Mouse (Mus musculus) embryonic facial prominence, embryonic 15.5 days (tissue): ENCODE measurements at regions not wholly inside any gene's neighbourhood (a gene's known extent, or its start where the extent isn't known, plus 50 kb on each side); places are given as distances from the start of the nearest gene placed in this dataset.
A peak's percentile ranks its signal among the peaks of the same experiment; 100 is the strongest.
"Not testable (repeated sequence)": the region's sequence is repeated elsewhere in the genome, so short reads cannot be mapped to it uniquely, and the experiment has no call there.

Experiments used
- ATAC-seq: fragments of 200-750 bp; cut with Nextera tagmentation; 2 replicates; pipeline ENCODE4 v1.8.0; 2017; ENCODE audit warnings: low read depth, moderate TSS enrichment; ENCODE audit not compliant: insufficient number of reproducible peaks, low FRiP score, low TSS enrichment
- H3K27ac ChIP-seq: fragments of 300-500 bp; sonication (generic); replicated peaks from 2 replicates; pipeline ENCODE4 v1.5.1; 2015; ENCODE audit warnings: mild to moderate bottlenecking, inconsistent platforms
- H3K27me3 ChIP-seq: fragments of 300-500 bp; sonication (generic); 2 replicates; pipeline ENCODE4 v1.6.1; 2015; ENCODE audit warnings: inconsistent platforms
- H3K36me3 ChIP-seq: fragments of 300-500 bp; sonication (generic); 2 replicates; pipeline ENCODE4 v1.6.1; 2015; ENCODE audit warnings: mild to moderate bottlenecking, inconsistent platforms
- H3K4me1 ChIP-seq: fragments of 300-500 bp; sonication (generic); 2 replicates; pipeline ENCODE4 v1.6.1; 2015; ENCODE audit warnings: inconsistent platforms
- H3K4me2 ChIP-seq: fragments of 300-500 bp; sonication (generic); replicated peaks from 2 replicates; pipeline ENCODE4 v1.6.1; 2015; ENCODE audit warnings: mild to moderate bottlenecking, inconsistent platforms
- H3K4me3 ChIP-seq: fragments of 300-500 bp; sonication (generic); replicated peaks from 2 replicates; pipeline ENCODE4 v1.5.1; 2015; ENCODE audit warnings: mild to moderate bottlenecking, inconsistent platforms
- H3K9ac ChIP-seq: fragments of 300-500 bp; sonication (generic); 2 replicates; pipeline ENCODE4 v1.6.1; 2015; ENCODE audit warnings: inconsistent platforms
- H3K9me3 ChIP-seq: fragments of 300-500 bp; sonication (generic); replicated peaks from 2 replicates; pipeline ENCODE4 v1.6.1; 2016; ENCODE audit warnings: inconsistent platforms
- WGBS: fragments of 180-500 bp; shearing (Covaris S2); methylation state at CpG from one replicate; pipeline ENCODE4 v1.1.7; 2015; 5-methylcytosine and 5-hydroxymethylcytosine counted together

DNA sequence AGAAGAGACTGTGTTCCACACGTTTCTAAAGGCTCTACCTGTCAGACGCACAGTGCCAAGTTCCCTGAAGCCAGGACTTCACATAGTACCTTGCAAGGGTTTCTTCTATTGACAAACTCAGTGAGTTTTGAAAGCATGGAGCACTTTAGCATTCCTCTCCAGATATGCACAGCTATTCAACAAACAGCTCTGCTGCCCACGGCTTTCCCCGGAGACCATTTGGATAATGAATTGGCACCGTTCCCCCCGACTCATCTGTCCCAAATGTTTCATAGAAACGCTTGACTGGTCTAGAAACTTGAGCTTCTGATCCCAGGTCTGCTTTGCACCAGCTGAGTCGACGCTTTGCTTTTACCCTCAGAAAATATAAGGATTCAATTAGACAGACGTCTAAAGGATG, 162.2 kb upstream of the St6galnac5 start:
- no peaks in the 10 kb centered on the region for H3K36me3 ChIP-seq
- WGBS = 41% methylated on average over 10 of the region's 10 CpGs

DNA sequence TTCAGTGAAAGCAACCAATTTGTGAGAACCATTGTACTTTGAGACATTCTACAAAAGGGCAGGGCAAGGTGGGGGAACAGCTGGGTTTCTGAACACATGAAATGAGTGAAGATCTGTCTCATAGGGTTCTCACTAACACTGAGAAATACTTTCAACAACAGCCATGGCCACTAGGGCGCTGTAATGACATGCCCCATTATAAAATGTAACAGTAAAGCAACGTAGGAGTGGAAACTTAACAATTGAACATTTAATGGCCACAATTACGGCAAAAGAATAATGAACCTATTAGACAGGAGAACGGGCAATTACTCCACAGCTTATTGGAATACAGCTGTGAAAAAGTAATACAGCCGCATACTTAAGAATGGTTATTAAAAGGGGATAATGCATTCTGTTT, 158.9 kb upstream of the St6galnac5 start:
- no peak for ATAC-seq
- Histone ChIP-seq H3K9me3 (no peaks in the 10 kb centered on the region), H3K27me3 (no peaks in the 10 kb centered on the region), H3K4me3 (no peak overlapping the region), H3K4me1 (no peaks in the 10 kb centered on the region), H3K9ac (no peak overlapping the region), H3K27ac (no peak overlapping the region), H3K36me3 (no peaks in the 10 kb centered on the region), H3K4me2 (no peak overlapping the region)
- WGBS = 84% methylated on average over 5 of the region's 5 CpGs

More for the DNA sequence above, 162.2 kb upstream of the St6galnac5 start:
- ATAC-seq = no peak
- Histone ChIP-seq H3K27ac (no peak overlapping the region), H3K4me3 (no peak overlapping the region), H3K9ac (no peak overlapping the region), H3K27me3 (no peaks in the 10 kb centered on the region), H3K4me1 (no peaks in the 10 kb centered on the region), H3K4me2 (no peak overlapping the region), H3K9me3 (no peaks in the 10 kb centered on the region)

DNA sequence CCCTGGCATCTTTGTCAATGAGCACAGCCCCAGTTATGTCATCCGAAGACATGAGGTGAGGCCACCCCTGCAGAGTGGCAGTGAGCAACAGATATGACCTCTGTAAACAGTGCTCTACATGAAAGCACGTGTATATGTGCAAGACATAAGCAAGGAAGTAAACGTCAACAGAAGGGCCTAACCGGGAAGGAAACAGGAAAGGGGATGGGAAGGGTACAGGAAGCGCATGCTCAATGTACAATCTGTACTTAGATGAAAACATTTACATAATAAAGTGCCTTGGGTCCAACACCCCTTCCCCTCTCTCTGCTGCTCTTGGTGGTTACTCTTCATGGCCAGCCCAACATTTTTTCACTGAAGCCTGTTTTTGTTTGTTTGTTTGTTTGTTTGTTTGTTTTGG, 143.3 kb upstream of the St6galnac5 start:
- ATAC-seq = no peak
- H3K9me3 ChIP-seq = no peaks in the 10 kb centered on the region
- no peaks in the 10 kb centered on the region for H3K36me3 ChIP-seq
- H3K4me3 ChIP-seq = no peak overlapping the region
- 81% methylated on average over 5 of the region's 5 CpGs for WGBS
- H3K27me3 ChIP-seq = no peaks in the 10 kb centered on the region
- H3K4me1 ChIP-seq = no peaks in the 10 kb centered on the region
- no peak overlapping the region for H3K4me2 ChIP-seq
- no peak overlapping the region for H3K27ac ChIP-seq
- no peak overlapping the region for H3K9ac ChIP-seq

DNA sequence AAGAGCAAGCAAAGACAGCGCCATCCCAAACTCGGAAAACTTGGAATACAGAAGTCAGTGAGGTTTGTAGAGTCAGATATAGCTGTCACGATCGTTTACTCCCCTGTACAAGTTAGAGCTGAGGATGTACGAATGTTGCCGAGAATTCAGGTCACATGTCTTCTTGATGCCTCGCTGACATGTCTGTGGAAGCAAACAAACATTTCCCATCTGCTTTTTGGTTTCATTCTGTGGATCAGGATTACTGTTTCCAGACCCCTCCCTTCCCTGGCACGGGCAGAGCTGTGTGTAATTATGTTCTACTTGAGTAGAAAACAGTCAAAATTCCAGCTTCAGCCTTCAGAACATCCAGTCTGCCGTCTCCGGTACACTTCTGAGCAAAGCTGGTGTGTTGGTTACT, 139.9 kb upstream of the St6galnac5 start:
- no peaks in the 10 kb centered on the region for H3K9me3 ChIP-seq
- no peak overlapping the region for H3K9ac ChIP-seq
- H3K27me3 ChIP-seq = no peaks in the 10 kb centered on the region
- 60% methylated on average over 10 of the region's 10 CpGs for WGBS
- peak; percentile 19; the same call in 1 of the 2 replicates for ATAC-seq
- H3K4me1 ChIP-seq = no peaks in the 10 kb centered on the region
- no peak overlapping the region for H3K27ac ChIP-seq
- H3K4me2 ChIP-seq = peak overlapping the region; percentile 13; the same call in 1 of the 2 replicates
- H3K4me3 ChIP-seq = no peak overlapping the region
- H3K36me3 ChIP-seq = no peaks in the 10 kb centered on the region

DNA sequence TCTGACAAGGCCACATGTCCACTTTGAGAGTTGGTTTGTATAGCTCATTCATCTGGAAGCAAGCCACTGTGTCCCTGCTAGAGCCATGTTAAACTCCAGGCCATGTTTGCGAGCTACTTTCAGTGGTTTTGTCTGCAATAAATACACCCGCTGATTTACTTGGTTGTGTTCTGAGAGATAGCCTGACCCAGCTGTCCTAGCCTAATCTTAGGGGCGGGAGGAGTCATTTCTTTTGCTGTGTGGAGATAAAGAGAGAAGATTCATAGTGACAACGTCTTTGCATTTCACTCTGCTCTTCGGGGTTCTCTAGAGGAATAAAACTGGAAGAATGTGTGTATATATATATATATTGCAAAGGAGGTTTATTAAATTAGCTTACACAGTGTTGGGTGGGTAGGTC, 137.1 kb upstream of the St6galnac5 start:
- ATAC-seq = no peak
- Histone ChIP-seq H3K4me2 (no peak overlapping the region), H3K9ac (no peak overlapping the region), H3K9me3 (no peaks in the 10 kb centered on the region), H3K27ac (no peak overlapping the region), H3K27me3 (no peaks in the 10 kb centered on the region), H3K4me3 (no peak overlapping the region), H3K4me1 (no peaks in the 10 kb centered on the region), H3K36me3 (no peaks in the 10 kb centered on the region)
- 86% methylated on average over 5 of the region's 5 CpGs for WGBS

DNA sequence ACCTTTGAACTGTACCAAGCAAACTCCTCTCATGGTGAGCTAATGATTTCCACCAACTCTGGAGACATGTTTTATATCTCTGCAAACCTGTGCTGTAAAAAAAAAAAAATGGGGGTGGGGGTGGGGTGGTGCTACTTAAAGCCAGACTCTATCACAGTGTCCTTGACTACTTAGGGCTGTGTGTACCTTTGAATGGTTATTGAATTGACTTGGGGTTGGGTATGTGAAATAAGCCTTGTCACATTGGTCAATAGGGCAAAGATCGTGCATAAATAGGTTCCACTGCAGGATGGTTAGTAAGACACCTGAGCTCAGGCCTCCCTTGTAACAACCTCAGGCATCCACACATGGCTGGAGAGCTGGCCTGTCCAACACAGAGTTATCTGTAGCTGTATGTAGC, 136.6 kb upstream of the St6galnac5 start:
- Histone ChIP-seq H3K4me3 (no peak overlapping the region), H3K4me2 (no peak overlapping the region), H3K9me3 (no peaks in the 10 kb centered on the region), H3K27ac (no peak overlapping the region), H3K9ac (no peak overlapping the region), H3K27me3 (no peaks in the 10 kb centered on the region), H3K36me3 (no peaks in the 10 kb centered on the region), H3K4me1 (no peaks in the 10 kb centered on the region)
- 96% methylated on average over 1 of the region's 1 CpGs for WGBS
- ATAC-seq = no peak

DNA sequence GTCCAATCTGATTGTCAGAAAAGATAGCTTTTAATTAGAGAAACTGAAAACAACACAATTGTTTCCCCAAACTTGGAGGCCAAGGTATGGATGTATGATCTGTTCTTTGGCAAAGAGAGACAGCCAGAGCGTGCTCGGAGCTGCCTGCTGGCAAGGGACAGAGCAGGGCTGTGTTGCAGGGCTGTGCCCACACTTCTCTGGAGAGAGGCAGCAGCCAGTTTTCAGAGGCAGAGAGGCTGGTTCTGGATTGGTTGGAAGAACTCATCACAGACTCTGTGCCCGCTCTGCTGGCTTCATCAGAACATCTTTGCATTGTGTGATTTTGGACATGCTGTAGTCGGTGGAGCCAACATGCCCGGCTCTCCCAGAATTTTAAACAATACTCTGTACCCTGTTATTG, 123.5 kb upstream of the St6galnac5 start:
- no peaks in the 10 kb centered on the region for H3K9me3 ChIP-seq
- no peak overlapping the region for H3K4me3 ChIP-seq
- no peaks in the 10 kb centered on the region for H3K4me1 ChIP-seq
- no peak overlapping the region for H3K4me2 ChIP-seq
- H3K27me3 ChIP-seq = no peaks in the 10 kb centered on the region
- WGBS = 85% methylated on average over 5 of the region's 5 CpGs
- ATAC-seq = no peak
- H3K36me3 ChIP-seq = no peaks in the 10 kb centered on the region
- H3K9ac ChIP-seq = no peak overlapping the region
- H3K27ac ChIP-seq = no peak overlapping the region

DNA sequence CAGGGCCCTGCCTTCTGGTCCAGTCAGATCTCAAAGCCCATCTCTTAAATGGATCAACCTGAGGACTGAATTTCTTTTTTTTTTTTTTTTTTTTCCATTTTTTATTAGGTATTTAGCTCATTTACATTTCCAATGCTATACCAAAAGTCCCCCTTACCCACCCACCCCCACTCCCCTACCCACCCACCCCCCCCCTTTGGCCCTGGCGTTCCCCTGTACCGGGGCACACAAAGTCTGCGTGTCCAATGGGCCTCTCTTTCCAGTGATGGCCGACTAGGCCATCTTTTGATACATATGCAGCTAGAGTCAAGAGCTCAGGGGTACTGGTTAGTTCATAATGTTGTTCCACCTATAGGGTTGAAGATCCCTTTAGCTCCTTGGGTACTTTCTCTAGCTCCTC, 108.5 kb upstream of the St6galnac5 start:
- H3K27me3 ChIP-seq, H3K4me3 ChIP-seq, H3K4me1 ChIP-seq, H3K4me2 ChIP-seq, ATAC-seq, H3K9ac ChIP-seq, H3K36me3 ChIP-seq, H3K9me3 ChIP-seq, H3K27ac ChIP-seq: not testable (repeated sequence)
- WGBS = 90% methylated on average over 4 of the region's 4 CpGs

DNA sequence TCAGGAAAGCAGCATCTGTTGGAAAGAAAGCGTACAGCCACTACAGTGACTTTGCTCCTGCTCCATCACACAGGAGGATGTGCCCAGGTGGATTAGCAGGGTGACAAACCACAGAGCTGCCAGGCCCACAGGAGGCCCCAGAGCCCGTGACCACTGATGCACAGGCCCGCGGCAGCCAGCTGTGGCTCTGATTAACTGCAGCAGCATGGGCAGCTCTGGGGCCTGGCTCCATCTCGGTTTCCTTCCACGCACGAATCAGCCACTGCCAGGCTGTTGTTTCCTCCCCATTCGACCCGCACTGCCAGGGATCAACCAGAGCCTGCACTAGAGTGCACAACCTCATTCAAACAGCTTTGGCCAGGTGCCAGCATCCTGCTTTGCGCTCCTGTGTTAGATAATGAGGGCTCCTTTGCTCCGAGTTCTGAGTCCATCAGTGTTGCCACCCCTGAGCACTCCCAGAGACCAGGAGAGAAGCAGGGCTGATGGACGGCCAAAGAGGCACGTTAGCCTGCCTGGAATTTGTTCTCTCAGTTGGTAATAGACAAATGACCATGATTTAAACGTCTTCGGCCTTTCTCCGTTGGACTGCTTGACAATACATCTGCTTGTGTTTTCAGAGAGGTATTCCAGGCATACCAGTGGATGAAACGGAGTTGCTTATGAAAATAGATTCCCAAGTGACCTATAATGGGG, 103.2 kb upstream of the St6galnac5 start:
- Histone ChIP-seq H3K27me3 (no peaks in the 10 kb centered on the region), H3K4me3 (peak overlapping the region; percentile 0; the same call in 1 of the 2 replicates), H3K9ac (no peak overlapping the region), H3K9me3 (no peaks in the 10 kb centered on the region), H3K4me1 (peaks cover 12% of the 10 kb centered on the region), H3K27ac (no peak overlapping the region), H3K4me2 (peak overlapping the region; percentile 39), H3K36me3 (no peaks in the 10 kb centered on the region)
- peak; percentile 26; the same call in 1 of the 2 replicates for ATAC-seq
- 22% methylated on average over 17 of the region's 17 CpGs for WGBS

DNA sequence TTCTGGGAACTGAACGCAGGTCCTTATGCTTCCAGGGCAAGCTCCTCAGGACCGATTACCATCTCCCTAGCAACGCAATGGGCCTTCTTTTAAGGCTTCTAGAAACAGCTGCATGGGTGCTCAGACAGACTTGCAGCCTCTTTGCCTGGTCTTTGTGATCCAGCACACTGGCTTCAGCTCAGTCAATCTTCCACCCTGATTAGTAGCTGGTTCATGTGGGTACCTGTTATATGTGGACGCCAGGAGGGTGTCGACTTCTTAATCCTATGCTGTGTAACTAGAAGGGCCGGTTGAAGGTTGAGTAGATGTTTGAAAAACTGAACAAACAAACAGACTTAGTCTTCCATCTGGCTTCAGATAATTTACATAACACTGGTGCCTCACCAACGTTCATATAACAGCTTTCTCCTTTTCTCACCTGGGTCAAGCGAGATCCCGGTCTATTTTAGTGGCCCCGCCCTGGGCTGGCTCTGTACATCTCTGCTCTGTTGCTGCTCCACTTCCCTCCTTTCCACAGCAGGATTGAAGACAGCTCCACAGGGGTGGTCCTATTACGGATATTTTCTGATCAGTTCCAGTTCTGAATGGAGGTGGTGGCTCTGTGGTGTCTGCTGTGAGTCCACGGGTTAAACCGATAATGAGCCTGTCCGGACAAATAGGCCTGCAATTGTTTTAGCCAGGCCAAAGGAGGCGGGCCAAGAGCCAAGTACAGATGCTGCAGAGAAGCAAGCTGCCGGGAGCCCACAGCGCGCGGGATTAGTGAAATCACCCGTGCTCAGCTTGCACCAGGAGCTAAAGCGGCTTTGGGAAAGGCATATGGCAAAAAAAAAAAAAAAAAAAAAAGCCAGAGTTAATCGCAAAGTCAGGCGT, 102.4 kb upstream of the St6galnac5 start:
- Histone ChIP-seq H3K36me3 (no peaks in the 10 kb centered on the region), H3K4me1 (peaks cover 12% of the 10 kb centered on the region), H3K9ac (no peak overlapping the region), H3K4me3 (peak overlapping the region; percentile 0; the same call in 1 of the 2 replicates), H3K4me2 (peak overlapping the region; percentile 39), H3K27ac (no peak overlapping the region), H3K9me3 (no peaks in the 10 kb centered on the region), H3K27me3 (no peaks in the 10 kb centered on the region)
- 35% methylated on average over 23 of the region's 23 CpGs for WGBS
- peak; percentile 53; the same call in 1 of the 2 replicates for ATAC-seq

DNA sequence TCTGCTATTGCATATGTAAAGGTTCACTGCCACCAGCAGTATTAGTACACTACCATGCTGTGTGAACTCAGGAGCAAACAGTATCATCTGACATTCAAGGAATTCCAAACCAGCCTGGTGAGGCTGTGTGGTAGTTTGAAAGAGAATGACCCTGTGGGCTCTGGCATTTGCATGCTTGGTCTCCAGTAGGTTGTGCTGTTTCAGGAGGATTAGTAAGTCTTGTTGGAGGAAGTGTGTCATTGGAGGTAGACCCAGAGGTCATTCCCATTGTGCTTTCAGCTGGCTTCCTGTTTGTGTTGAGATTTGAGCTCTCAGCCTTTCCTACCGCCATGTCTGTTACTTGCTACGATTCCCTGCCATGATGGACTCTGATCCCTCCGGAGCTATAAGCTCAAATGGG, 98.3 kb upstream of the St6galnac5 start:
- Histone ChIP-seq H3K4me2 (no peak overlapping the region), H3K27me3 (no peaks in the 10 kb centered on the region), H3K4me1 (peaks cover 13% of the 10 kb centered on the region), H3K36me3 (no peaks in the 10 kb centered on the region), H3K9ac (no peak overlapping the region), H3K9me3 (no peaks in the 10 kb centered on the region), H3K4me3 (no peak overlapping the region), H3K27ac (no peak overlapping the region)
- ATAC-seq = no peak
- 87% methylated on average over 3 of the region's 3 CpGs for WGBS
